Mouse (Mus musculus) G1E-ER4 (cell line): ENCODE results near the gene Mpp5. TPM values are rescaled to one million over a fixed set of nuclear protein-coding genes. Genes with fewer than 3 reads are reported as not detected.

Experiments
- GATA1 ChIP-seq: IDR thresholded peaks from one replicate; pipeline ENCODE4 v1.8.0; 2012; ENCODE audit warnings: low read length, inconsistent platforms
- polyA plus RNA-seq: library from polyadenylated mRNA; stranded (reverse); fragments of >175 nt; gene quantifications from 2 replicates; pipeline ENCODE4 v1.2.3, GENCODE M21; 2012

Mpp5 gene
- 1.0 and 1.4 TPM in 2 replicates for polyA plus RNA-seq

DNA sequence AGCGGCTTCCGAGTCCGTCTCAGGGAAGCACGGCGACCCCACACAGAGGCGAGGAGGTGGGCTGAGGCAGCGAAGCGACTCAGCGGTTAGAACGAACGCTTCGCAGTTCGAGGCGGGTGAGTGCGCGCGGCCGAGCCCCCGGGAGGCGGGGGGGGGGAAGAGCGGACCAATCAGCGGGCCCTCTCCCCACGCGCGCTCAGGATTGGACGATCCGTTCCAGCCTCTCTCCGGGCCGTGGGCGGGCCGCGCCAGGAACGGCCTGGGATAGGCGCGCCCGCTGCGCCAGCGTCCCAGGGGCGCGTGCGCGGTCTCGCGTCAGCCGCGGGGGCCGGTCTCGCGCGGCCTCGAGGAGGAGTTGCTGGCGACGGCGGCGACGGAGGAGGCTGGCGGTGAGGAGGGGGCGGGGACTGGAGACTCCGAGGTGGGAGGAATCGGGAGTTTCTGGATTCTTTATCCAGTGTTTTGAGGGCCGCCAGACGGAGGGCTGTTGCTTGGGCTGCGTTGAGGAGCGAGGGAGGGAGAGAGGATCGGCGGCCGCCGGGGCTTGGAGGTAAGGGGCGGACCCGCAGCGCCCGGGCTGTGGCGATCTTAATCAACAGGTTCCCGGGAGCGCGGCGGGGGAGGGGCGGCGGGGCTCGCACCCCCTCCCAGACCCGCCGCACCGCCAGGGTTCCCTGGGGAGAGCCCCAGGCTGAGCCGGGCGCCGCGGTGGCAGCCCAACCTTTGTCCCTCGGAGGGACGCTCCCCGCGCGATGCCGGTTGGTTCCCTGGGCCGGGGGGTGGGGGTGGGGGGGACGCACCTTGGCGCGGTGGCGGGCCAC is at the start of gene Mpp5:
TSS of gene Mpp5 (plus strand) at position 351 of the 821 bp plus-strand sequence.
- TF ChIP-seq GATA1, result no peak

- no peak for TF ChIP-seq GATA1
These were observed 30.9 kb upstream of the Mpp5 start for GRCm38 (mm10) chr12:78717783-78718182.

GRCm38 (mm10) chr12:78727723-78728122 is 21.0 kb upstream of the Mpp5 start:
- no peak for TF ChIP-seq GATA1

GRCm38 (mm10) chr12:78739633-78740032 is 9.1 kb upstream of the Mpp5 start:
- TF ChIP-seq GATA1, result no peak

DNA sequence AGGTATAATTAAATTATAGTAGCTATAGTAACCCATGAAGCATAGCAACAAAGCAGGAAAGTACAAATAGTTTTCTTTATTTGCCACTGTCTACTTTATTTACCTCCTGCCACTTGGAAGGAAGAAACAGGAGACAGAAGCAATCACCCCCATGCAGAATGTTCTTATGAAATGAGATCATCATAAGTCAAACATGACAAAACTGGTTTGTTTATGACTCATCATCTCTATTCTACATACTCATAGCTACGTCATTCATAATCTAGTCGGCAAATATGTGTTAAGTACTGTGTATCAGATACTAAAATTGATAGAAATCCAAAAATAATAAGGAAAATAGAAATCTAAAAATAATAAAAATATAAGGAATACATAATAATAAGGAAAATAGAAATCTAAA is 8.4 kb upstream of the Mpp5 start:
- no peak for TF ChIP-seq GATA1

DNA sequence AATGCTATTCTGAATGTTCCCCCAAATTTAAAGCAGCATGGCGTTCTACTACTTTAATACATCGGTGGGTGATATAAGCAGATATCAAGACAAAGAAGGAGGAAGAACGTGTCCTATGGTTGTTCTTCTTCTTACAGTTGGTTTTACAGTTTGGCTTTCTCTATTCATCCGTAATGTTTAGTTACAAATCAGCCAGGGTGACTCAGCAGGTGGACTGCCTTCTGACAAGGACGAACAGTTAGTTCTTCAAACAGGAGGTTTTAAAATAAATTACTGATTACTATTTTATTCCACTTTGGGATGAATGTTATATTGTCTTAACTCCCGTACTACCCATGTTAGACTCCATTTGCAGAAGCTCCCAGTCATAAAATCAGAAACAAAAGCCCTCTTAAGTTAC is 2.5 kb upstream of the Mpp5 start:
- no peak for TF ChIP-seq GATA1

- no peak for TF ChIP-seq GATA1
These were observed 1.3 kb upstream of the Mpp5 start for GRCm38 (mm10) chr12:78747406-78747805.

DNA sequence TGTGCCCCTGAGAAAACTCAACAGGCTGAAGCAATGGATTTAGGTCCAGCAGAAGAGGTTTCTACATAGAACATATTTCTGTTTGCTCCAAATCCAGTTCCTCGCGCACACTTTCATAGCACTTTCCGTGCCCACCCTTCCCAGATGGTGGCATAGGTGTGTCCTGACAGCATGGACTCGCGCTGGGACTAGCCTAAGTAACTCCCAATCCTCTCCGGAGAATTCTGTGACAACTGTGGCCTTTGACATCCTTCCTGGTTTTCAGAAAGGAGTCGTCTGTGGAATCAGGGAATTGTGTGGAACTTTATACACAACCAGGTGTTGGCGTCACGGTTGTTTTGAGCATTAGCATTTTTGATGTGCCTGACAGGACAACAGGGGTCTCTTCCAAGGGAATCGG is 594 bp upstream of the Mpp5 start:
- no peak for TF ChIP-seq GATA1

GRCm38 (mm10) chr12:78749378-78749801 is 683 bp downstream of the Mpp5 start:
- no peak for TF ChIP-seq GATA1

DNA sequence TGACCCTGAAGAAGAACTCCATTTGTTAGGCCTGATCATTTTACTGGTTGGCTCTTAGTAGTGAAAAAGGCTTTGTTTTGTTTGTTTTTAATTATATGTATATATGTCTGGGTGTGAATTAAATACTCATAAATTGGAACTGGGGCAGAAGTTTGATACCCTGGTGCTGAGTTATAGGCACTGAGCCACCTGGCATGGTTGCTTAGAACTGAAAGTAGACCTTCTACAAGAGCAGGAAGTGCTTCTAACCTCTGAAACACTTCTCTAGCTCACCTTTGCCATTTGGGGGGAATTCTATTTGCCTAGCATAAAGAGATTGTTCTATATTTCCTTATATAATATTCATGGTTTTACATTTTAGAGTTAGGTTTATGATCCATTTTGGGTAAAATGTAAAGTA is 13.3 kb downstream of the Mpp5 start:
- TF ChIP-seq GATA1, result no peak

DNA sequence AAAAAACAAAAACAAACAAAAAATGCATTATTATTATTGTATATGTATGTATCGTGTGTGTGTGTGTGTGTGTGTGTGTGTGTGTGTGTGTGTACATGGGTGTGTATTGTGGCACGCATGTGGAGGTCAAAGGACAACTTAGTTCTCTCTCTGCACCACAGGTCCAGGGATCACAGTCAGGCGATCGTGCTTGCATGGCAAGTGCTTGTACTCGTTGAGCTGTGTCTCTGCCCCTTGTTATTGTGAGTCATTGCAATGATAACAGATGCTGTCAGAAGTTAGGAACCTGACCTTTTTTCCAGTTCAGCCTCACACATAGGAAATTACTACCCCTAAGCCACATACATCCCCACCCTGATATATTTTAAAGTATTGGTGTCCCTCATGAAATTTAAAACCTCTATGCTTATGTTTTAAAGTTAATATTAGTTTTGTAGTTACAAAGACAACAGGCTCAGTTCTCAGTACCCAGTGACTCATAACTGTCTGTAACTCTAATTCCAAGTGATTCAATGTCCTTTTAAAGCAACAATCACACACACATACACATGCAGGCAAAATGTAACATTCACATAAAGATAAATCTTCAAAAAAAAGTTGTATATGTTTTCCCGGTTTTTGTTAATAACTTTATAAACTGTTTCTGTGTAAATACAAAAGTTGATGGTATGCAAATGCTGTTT is 20.5 kb downstream of the Mpp5 start:
- TF ChIP-seq GATA1, result no peak

DNA sequence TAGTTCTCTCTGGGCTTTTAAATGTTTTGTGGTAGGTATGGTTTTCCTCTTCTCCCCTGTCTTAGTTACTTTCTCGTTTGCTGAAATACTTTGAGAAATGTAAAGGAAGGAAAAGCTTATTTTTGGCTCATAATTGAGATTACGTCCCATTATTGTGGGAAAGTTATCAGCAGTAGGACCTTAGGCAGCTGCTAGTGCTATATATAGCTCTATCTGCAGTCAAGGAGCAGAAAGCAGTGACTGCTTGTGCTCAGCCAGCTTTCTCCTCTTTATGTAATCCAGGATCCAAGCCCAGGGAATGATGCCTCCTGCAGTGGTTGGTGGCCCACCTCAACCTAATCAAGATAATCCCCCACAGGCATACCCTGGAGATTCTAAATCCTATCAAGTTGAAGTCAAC is 24.5 kb downstream of the Mpp5 start:
- TF ChIP-seq GATA1, result no peak

DNA sequence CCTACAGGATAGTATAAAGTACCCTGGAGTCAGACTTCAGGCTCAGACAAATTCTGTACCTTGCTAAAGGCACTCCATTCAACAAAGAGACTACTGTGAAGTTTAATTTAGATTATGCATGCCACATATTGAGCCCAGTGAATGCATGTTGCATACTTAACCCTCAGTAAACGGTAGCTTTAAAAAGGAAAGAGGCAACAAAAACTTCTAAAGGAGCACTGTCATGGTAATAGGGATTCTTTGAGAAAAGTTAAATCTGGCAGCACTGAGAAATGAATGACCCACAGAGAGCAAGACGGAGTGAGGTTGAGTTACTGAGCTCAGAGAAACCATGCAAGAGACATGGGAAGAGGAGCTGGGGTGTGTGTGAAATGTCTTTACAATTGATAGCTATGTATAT is 29.2 kb downstream of the Mpp5 start:
- TF ChIP-seq GATA1, result no peak

DNA sequence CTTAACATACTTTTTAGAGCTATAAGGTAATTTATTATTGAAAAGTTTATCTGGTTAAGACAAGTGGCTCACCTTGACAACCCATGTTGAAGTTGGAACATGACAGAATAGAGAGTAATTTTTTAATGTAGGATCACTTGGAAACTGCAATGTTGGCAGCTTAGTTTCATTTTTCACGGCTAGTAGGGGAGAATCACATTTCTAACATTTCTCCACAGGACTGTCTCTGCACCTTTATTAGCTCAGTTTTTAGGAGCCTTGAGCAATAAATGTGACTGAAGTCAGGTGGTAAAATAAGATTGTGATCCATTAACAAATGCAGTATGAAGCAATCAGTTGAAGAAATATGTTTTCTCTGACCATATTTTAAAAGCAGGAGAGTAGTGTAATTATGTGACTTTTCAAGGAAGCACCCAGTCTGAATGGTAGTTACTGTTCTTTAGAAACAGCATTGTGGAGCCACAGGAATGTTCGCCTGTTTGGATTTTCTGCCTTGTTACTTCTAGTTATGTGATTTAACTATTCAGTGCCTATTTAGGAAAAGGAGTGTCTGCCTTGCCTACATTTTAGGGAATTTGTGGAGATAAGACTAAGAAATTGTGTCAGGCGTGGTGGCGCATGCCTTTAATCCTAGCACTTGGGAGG is 29.8 kb downstream of the Mpp5 start:
- no peak for TF ChIP-seq GATA1

- TF ChIP-seq GATA1, result no peak
These were observed 39.7 kb downstream of the Mpp5 start for GRCm38 (mm10) chr12:78788266-78788873.

- TF ChIP-seq GATA1, result no peak
These were observed 42.1 kb downstream of the Mpp5 start for GRCm38 (mm10) chr12:78790791-78791190.
